Mouse (Mus musculus) brain, embryonic 14.5 days (tissue): ENCODE results near the gene Nbl1. TPM values are rescaled to one million over a fixed set of nuclear protein-coding genes. Genes with fewer than 3 reads are reported as not detected.

ENCODE experiments used
- DNase-seq: peaks from one replicate; pipeline ENCODE4 v3.0.0-alpha.2; 2011; ENCODE audit warnings: low read depth
- CTCF ChIP-seq: fragments of 200-500 bp; IDR thresholded peaks from 2 replicates; pipeline ENCODE4 v1.5.1; 2012; ENCODE audit warnings: inconsistent platforms, mild to moderate bottlenecking, moderate library complexity, borderline replicate concordance; ENCODE audit not compliant: insufficient read depth, insufficient read length; ENCODE audit errors: extremely low read depth
- POLR2A ChIP-seq: fragments of 200-500 bp; IDR thresholded peaks from 2 replicates; pipeline ENCODE4 v1.6.1; 2012; ENCODE audit warnings: mild to moderate bottlenecking, inconsistent platforms, borderline replicate concordance; ENCODE audit not compliant: poor library complexity, insufficient read depth, insufficient read length, severe bottlenecking; ENCODE audit errors: extremely low read depth
- polyA plus RNA-seq: library from polyadenylated mRNA; depleted of rRNA; stranded (reverse); fragments of >200 nt; gene quantifications from 2 replicates; pipeline ENCODE4 v1.2.3, GENCODE M21; 2012

Gene Nbl1
- polyA plus RNA-seq, 1 experiment = 35.8 TPM

DNA sequence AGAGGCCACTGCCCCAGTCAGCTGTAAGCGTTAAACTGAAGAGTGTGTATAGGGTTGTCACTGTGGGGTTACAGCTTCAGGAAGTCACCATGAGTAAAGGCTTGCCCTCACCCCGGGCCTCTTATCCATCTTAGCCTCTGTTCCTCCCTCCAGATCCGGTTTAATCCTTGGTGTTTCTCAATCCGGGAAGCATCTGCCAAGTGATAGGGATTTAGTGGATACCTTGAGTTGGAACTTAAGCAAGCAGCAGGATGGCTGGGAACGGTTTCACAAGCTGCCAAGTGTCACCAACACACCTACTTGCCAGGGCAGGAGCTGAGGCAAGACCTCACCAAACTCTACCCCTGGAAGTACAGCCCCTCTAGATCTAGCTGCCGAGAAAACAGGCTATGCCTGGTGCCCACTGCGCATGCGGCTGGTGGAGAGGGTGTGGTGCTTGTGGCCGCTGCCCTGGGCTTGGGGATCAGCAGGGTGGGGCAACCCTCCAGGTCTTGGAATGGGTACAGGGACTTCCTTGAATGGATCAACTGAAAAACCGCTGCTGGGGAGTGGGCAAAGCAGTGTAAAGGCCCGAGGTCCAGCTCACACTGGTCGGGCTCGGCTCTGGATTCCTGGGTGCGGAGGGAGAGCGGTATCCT, 2.4 kb downstream of the Nbl1 start:
- DNase-seq = no peak
- TF ChIP-seq POLR2A = no peak
- no peak for TF ChIP-seq CTCF

DNA sequence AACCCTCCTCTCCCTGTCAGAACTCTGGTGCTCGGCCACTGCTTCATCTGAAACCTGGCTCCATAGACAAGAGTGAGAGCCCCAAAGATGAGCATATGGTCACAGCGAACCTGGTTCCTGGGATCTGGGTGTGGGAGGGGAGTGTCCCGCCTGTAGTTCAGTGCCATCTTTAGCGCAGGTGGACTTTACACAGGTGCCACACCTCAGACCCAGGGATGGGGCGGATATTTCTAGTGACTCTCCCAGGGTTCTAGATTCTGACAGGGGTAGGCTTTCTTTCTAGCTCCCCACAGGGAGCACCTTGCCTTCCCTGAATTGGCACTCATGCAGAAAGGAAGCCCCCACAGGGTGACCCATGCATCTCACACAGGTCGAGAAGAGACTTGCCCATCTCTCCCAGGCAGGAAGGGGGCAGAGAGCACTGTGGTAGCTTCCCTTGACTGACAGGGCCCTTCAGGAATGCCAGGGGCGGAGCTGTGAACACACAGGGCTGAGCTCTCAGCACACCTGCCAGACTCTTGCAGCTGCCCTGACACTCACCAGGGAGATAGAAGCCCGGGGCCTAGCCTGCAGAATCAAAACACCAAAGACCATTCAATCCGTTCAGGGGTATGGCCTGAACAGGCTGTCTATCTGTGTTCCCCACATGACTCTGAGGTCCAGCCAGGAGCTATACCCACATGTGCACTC, 3.7 kb downstream of the Nbl1 start:
- TF ChIP-seq CTCF (no peak), POLR2A (no peak)
- no peak for DNase-seq

DNA sequence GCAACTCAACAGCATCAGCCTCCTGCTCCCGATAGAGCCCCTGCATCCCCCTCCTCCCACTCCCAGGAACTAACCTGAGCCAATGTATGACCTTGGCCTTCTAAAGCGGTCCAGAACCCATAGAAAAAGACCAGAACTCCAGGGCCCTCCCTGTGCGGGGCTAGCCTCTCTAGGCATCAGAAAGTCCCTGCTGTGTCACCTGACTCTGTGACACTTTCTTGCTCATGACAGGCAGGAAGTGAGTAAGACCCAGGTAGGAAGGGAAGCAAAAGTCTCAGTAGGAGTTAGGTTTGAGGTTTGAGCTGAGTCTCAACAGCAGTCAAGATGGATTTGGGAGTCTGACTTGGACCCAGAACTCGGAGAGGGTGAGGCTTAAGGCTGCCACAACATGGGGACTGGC, 5.8 kb downstream of the Nbl1 start:
- TF ChIP-seq POLR2A (no peak), CTCF (no peak)
- no peak for DNase-seq

DNA sequence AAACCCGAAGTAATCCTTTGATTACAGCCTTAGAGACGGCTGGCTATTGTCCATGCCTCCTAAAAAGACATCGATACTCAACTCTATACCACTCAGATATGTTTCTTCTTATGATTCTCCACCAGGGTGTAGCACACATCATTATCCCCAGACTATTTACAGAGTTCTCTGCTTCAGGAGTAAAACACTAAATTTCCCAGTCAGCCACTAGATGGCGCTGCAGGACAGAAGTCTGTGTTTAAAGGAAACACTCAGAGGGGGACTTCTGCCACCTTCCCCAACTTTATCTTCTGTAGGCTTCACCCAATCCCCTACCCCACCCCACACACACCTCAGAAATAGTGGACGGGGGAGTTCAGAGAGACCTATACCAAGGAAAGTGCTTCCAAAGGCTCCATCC, 6.8 kb downstream of the Nbl1 start:
- peak; percentile 92 for DNase-seq
- TF ChIP-seq CTCF (peak; percentile 79), POLR2A (no peak)

DNA sequence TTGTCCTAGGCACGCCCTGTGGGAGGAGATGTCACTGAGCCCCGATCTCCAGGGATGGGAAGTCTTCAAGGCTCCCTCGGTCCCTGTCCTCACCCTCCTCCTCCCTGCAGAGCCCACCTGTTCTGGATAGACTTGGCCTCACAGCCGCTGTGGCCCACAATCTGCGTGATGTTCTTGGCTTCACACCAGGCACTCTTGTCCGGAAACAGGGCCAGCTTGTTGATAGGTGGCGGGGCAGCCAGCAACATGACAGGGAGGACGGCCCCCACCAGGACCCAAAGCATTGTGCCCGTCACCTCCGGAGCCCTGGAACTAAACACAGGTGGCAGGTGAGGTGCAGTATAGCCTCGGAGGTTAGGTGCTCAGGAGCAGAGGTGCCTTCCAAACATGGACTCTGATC, 7.5 kb downstream of the Nbl1 start:
- no peak for DNase-seq
- TF ChIP-seq CTCF (no peak), POLR2A (no peak)

DNA sequence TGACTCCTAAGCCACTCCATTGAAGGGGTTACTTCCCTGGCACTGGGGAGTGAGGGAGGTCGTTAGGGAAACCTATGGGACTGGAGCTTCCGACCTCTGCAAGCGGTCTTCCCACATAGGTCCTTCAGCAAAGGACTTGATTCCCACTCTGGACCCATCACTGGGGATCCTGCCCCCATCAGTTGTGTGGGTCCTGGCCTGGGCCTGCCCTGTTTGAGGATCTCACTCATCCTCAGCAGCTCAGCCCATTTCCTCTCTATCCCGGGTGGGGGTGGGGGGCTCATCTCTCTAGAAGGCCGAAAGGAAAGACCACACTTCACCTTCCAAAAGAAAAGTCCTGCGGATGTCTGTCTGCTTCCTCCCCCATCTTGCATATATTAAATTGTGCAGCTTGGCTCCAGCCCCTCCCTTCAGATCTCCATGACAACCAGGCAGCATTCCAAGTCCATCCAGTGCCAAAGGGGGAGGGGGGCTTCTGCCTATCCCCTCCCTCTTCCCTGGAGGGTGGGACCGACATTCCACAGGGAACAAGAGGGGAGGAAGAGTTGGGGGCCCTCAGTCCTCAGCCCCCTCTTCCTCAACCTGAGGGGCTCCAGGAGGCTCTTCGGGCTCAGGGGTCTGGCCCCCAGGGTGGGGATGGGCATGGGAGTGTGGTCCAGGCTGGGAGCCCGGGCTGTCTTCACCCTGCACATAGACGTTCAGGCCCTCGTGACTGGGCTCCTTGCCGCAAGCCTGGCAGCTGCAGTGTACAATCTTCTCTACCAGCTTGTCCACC, 9.8 kb downstream of the Nbl1 start:
- TF ChIP-seq POLR2A (no peak), CTCF (no peak)
- peak; percentile 94 for DNase-seq

DNA sequence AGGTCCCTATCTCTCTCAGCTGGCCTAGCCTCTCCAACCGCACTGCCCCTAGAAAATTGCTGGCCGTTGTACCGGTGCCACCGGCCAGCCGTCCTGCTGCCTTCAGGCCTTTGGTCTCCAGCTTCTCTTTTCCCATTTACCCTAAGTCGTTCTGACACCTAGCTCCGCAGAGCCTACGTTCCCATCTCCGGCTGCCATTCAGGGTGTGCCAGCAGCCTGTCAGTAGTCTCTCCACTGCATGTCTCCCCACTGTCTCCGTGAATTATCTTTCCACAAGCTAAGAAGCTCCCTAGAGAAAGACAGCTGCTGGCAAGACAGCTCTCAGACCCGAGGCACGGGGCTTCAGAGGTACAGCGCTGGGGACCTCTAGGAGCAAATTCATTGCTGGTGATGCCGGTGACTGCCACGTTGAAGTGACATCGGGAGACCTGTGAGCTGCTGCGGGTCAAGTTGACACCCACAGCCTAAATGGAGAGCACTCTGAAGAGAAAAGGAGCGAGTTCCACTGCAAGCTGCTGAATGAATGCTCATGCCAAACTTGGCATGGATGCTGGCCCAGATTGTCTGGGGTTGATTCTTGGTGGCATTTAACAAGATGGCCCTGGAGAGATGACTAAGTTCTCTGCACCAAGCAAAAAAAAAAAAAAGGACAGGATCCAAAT, 11.4 kb downstream of the Nbl1 start:
- peak; percentile 63 for DNase-seq

DNA sequence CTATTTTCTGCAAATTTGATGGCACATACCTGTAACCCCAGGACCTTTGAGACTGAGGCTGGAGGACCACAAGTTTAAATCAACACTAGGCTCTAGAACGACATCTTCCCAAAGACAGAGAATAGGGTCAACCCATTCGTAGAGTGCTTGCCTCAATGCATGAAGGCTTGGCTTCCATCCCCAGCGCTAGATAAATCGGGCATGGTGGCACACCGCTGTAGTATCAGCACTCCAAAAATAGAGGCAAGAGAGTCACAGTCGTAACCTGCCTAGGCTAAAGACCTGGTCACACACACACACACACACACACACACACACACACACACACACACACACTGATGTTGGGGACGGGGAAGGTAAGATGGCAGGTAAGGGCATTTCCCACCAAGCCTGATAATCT, 12.5 kb downstream of the Nbl1 start:
- no peak for TF ChIP-seq POLR2A
- TF ChIP-seq CTCF = no peak
- DNase-seq = no peak

More for the DNA sequence above, 11.4 kb downstream of the Nbl1 start:
- TF ChIP-seq POLR2A = no peak
- TF ChIP-seq CTCF = no peak

DNA sequence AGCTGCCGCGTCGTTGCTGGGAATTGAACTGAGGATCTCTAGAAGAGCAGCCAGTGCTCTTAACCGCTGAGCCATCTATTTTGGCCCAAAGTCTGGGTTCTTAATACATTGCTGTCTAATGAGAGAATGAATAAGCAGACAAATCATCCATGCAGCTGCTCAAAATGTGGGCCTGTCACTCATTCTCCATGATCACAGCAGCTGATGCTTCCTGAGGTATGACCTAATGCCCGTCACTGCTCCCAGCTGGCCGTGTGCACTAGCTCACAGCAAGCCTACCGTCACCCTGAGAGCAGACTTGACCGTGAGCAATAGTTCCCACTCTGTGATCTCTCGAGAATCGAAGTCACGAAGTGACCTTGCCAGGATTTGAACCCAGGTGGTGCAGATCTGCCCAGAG, 13.4 kb downstream of the Nbl1 start:
- no peak for DNase-seq

DNA sequence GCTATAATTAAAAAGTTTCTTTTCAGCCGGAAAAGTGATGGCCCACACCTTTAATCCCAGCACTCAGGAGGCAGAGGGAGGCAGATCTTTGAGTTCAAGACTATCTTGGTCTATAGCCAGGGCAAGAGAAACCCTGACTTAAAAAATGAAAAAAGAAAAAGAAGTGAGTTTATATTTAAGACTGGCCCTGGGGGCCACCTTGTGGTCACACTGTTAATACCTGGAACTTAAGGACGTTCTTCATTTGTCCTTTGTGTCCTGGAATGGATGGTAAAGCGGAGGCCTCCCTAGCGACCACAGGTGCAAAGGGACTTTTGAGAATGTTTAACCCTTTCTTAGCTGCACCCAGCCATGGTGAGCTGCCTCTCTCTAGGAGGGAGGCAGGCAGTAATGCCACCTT, 14.1 kb downstream of the Nbl1 start:
- DNase-seq = peak; percentile 70
- TF ChIP-seq CTCF = peak; percentile 15; the same call in 1 of the 2 replicates
- TF ChIP-seq POLR2A = no peak

More for the DNA sequence above, 13.4 kb downstream of the Nbl1 start:
- TF ChIP-seq CTCF (no peak), POLR2A (no peak)

DNA sequence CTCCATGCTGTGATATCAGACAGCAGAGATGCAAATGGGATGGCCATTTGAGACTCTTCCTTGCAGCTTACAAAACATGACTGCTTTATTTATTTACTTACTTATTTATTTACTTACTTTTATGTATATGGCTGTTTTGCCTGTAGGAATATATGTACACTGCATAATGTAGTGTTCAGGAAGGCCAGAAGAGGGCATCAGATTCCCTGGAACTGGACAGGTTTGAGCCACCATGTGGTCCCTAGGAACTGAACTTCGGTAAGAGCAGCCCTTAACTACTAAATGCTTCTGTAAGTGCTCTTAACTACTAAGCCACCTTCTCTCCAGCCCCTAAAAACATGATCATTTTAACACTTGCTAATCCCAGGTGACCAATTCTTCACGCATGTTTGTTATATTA, 14.5 kb downstream of the Nbl1 start:
- peak; percentile 56; the same call in 1 of the 2 replicates for TF ChIP-seq CTCF
- TF ChIP-seq POLR2A = no peak
- DNase-seq = peak; percentile 65
